Mouse (Mus musculus): Measurements from ENCODE around the gene Zfp276.

Zfp276 gene

DNA sequence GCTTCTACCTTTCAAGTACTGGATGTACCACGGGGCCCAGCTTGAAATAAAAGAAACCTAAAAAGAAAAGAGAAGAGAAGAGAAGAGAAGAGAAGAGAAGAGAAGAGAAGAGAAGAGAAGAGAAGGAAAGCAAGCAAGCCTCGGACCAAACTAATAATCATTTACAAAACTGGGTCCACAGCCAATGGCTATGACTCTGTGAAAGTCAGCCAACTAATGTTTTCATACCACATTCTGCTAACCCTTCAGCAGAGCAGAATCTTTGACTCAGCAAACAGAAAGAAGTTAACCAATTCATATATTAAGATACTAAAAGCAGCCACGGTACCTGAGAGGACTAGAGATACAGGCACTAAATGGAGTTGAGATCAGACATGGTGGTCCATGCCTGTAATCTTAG lies 38.3 kb downstream of the Zfp276 start:
- DNase-seq = no peak

DNA sequence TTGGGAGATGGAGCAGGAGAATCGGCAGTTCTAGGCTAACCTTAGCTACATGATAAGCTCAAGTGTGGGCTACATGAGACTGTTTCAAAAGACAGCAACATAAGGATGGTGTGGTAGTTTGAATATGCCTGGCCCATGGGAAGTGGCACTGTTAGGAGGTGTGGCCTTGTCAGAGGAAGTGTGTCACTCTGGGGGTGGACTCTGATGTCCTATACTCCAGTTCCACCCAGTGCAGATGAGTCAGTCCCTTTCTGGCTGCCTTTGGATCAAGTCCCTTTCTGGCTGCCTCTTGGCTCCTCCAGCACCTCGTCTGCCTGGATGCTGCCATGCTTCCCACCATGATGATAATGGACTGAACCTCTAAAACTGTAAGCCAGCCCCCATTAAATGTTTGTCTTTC lies 38.8 kb downstream of the Zfp276 start:
- DNase-seq = no peak

DNA sequence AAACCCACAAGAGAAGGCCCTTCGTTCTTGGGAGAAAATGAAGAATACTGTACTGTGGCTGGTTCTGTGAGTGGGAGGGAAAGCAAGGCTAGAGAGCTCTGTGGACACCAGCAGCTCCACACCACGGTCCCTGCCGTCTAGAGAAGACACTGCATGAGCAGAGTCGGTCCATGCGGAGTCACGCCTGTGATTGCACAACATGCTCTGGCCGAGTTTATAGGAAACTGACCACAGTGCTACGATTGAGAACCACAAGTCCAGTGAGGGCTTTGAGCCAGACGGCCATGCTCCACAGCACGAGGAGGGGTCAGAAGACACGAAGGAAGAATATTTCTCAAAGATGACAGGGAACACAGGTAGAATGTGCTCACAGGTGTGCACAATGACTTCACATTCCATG lies 44.3 kb downstream of the Zfp276 start:
- no peak for DNase-seq

DNA sequence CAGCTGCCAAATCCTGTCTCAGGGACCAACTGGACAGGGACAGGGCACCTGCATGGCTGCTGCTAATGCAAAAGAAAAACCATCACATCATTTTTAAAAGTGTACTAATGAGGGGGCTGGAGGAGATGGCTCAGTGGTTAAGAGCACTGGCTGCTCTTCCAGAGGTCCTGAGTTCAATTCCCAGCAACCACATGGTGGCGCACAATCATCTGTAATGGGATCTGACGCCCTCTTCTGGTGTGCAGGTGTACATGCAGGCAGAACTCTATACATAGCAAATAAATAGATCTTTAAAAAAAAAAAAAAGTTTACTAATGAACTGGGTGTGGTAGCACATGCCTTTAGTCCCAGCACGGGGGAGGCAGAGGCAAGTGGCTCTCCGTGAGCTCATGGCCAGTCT lies 54.7 kb downstream of the Zfp276 start:
- no peak for DNase-seq

DNA sequence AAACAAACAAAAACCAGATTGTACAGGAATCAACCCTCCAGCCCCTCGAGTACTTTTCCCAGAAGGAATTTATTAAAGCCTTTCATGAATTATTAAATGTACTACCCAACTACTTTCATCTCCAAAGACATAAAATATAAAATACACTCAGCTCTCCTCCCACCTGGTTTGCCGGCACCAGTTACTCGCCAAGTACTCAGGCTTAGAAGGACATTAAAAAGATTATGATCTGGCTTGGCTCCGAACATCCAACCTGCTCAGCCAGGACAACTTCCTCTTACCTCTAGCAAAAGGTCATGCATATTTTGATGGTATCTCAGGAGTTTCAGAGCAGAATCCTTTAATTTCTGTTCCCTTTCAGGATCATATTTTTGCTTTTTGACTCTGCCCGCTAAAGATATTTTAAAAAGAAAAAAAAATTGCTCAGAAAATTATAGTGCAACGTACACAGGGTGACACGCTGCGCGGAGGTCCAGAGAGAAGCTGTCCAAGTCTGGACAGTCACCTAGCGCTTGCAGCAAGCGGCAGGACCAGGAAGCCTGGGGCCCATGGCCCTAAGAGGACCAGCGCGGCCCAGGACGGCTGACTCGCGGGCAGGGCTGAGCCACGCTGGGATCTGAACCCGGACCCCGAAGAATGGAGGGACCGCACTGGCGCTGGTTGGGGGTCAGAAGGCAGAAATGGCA lies 63.9 kb downstream of the Zfp276 start:
- no peak for DNase-seq

GRCm38 (mm10) chr8:123318467-123318911 lies 64.5 kb downstream of the Zfp276 start, which contains the start of gene Fanca:
Gene Fanca (minus strand): TSS chr8:123318576.
- DNase-seq = peak; percentile 94 to 96

Measured in B cell, adult 2 months (primary cell).